Mouse (Mus musculus) forebrain, embryonic 12.5 days (tissue): Measurements from ENCODE around the gene Zdhhc15. TPM values are rescaled to one million over a fixed set of nuclear protein-coding genes. Genes with fewer than 3 reads are reported as not detected.

Experiments used
- ATAC-seq: fragments of 200-750 bp; cut with Nextera tagmentation; 2 replicates; pipeline ENCODE4 v1.8.0; 2017; ENCODE audit warnings: moderate TSS enrichment; ENCODE audit not compliant: low FRiP score
- H3K27ac ChIP-seq: fragments of 300-500 bp; sonication (generic); 2 replicates; pipeline ENCODE4 v1.5.1; 2016; ENCODE audit warnings: mild to moderate bottlenecking
- H3K27me3 ChIP-seq: fragments of 300-500 bp; sonication (generic); 2 replicates; pipeline ENCODE4 v1.6.1; 2016; ENCODE audit warnings: mild to moderate bottlenecking
- H3K36me3 ChIP-seq: fragments of 300-500 bp; sonication (generic); replicated peaks from 2 replicates; pipeline ENCODE4 v1.6.1; 2016; ENCODE audit warnings: mild to moderate bottlenecking
- H3K4me1 ChIP-seq: fragments of 300-500 bp; sonication (generic); 2 replicates; pipeline ENCODE4 v1.6.1; 2016
- H3K4me2 ChIP-seq: fragments of 300-500 bp; sonication (generic); 2 replicates; pipeline ENCODE4 v1.6.1; 2016; ENCODE audit warnings: mild to moderate bottlenecking, moderate library complexity
- H3K4me3 ChIP-seq: fragments of 300-500 bp; sonication (generic); replicated peaks from 2 replicates; pipeline ENCODE4 v1.5.1; 2016; ENCODE audit warnings: mild to moderate bottlenecking
- H3K9ac ChIP-seq: fragments of 300-500 bp; sonication (generic); 2 replicates; pipeline ENCODE4 v1.6.1; 2016; ENCODE audit warnings: mild to moderate bottlenecking
- H3K9me3 ChIP-seq: fragments of 300-500 bp; sonication (generic); 2 replicates; pipeline ENCODE4 v1.6.1; 2016
- WGBS: fragments of 180-500 bp; shearing (Covaris S2); methylation state at CpG from one replicate; pipeline ENCODE4 v1.1.7; 2016; 5-methylcytosine and 5-hydroxymethylcytosine counted together
- polyA plus RNA-seq: library from polyadenylated mRNA; unstranded; fragments of >200 nt; fragmentation: Nextera tagmentation; extraction: Ambion mirVana; gene quantifications from 2 replicates; pipeline ENCODE4 v1.2.1, GENCODE M21; 2016

The Zdhhc15 gene
- polyA plus RNA-seq, 1 experiment from 2014 or later, result 10.5 TPM

GRCm38 (mm10) chrX:104542635-104543034 lies 128.2 kb downstream of the Zdhhc15 start:
- WGBS, result 93% methylated on average over 4 of the region's 4 CpGs
- Histone ChIP-seq H3K27me3 (peaks cover 30% of the 10 kb centered on the region), H3K4me1 (no peaks in the 10 kb centered on the region), H3K9me3 (no peaks in the 10 kb centered on the region), H3K27ac (no peak overlapping the region), H3K4me2 (no peak overlapping the region), H3K4me3 (no peak overlapping the region), H3K36me3 (no peaks in the 10 kb centered on the region), H3K9ac (no peak overlapping the region)
- no peak for ATAC-seq

- ATAC-seq, result no peak
- Histone ChIP-seq H3K27me3 (peaks cover 27% of the 10 kb centered on the region), H3K4me3 (no peak overlapping the region)
These were observed 169.1 kb downstream of the Zdhhc15 start for GRCm38 (mm10) chrX:104501765-104502164.

GRCm38 (mm10) chrX:104489626-104490355 lies 181.1 kb downstream of the Zdhhc15 start:
- Histone ChIP-seq H3K4me2 (no peak overlapping the region), H3K4me1 (no peaks in the 10 kb centered on the region), H3K9me3 (no peaks in the 10 kb centered on the region), H3K36me3 (no peaks in the 10 kb centered on the region), H3K27ac (no peak overlapping the region), H3K9ac (no peak overlapping the region), H3K4me3 (no peak overlapping the region), H3K27me3 (peaks cover 12% of the 10 kb centered on the region)
- WGBS, result 68% methylated on average over 4 of the region's 4 CpGs
- ATAC-seq, result no peak

More at GRCm38 (mm10) chrX:104501765-104502164, 169.1 kb downstream of the Zdhhc15 start:
- H3K4me1 ChIP-seq, result no peaks in the 10 kb centered on the region
- no peaks in the 10 kb centered on the region for H3K9me3 ChIP-seq
- no peak overlapping the region for H3K27ac ChIP-seq
- no peak overlapping the region for H3K9ac ChIP-seq
- H3K4me2 ChIP-seq, result no peak overlapping the region
- no peaks in the 10 kb centered on the region for H3K36me3 ChIP-seq
- WGBS, result 75% methylated on average over 5 of the region's 5 CpGs

- 85% methylated on average over 4 of the region's 4 CpGs for WGBS
- Histone ChIP-seq H3K27ac (no peak overlapping the region), H3K9me3 (no peaks in the 10 kb centered on the region), H3K27me3 (peaks cover 16% of the 10 kb centered on the region), H3K4me3 (no peak overlapping the region), H3K4me1 (no peaks in the 10 kb centered on the region), H3K9ac (no peak overlapping the region), H3K4me2 (no peak overlapping the region), H3K36me3 (no peaks in the 10 kb centered on the region)
- ATAC-seq, result no peak
These were observed 181.9 kb downstream of the Zdhhc15 start for GRCm38 (mm10) chrX:104488870-104489467.

GRCm38 (mm10) chrX:104488036-104488435 lies 182.8 kb downstream of the Zdhhc15 start:
- 75% methylated on average over 3 of the region's 3 CpGs for WGBS
- ATAC-seq, result no peak
- no peak overlapping the region for H3K27ac ChIP-seq
- no peak overlapping the region for H3K4me2 ChIP-seq
- H3K36me3 ChIP-seq, result no peaks in the 10 kb centered on the region
- no peak overlapping the region for H3K4me3 ChIP-seq
- no peak overlapping the region for H3K9ac ChIP-seq
- H3K9me3 ChIP-seq, result no peaks in the 10 kb centered on the region
- no peaks in the 10 kb centered on the region for H3K4me1 ChIP-seq
- peaks cover 23% of the 10 kb centered on the region for H3K27me3 ChIP-seq

Other genes starting within 250 kb of the Zdhhc15 start
- gene Uprt, start 188.2 kb downstream of the Zdhhc15 start, polyA plus RNA-seq, result 1.5 and 1.9 TPM in 2 replicates
- gene Magee2, start 186.2 kb upstream of the Zdhhc15 start, polyA plus RNA-seq, result 7.0 and 7.4 TPM in 2 replicates